Mouse (Mus musculus): ENCODE results near the gene Slit3.

- no peak for TF ChIP-seq GATA1 (IDR thresholded peaks at IDR 0.05; ENCODE audit: borderline replicate concordance, low read length)
- no peak for TF ChIP-seq FLI1 (IDR thresholded peaks at IDR 0.05; ENCODE audit: low read length)
Observed at GRCm38 (mm10) chr11:35167176-35167575, 46.2 kb downstream of the Slit3 start.
